Mouse (Mus musculus): ENCODE data around the gene Abhd6. TPM values are rescaled to one million over a fixed set of nuclear protein-coding genes. Genes with fewer than 3 reads are reported as not detected.
"Not testable (repeated sequence)": the region's sequence is repeated elsewhere in the genome, so short reads cannot be mapped to it uniquely, and the experiment has no call there.

Gene Abhd6
- polyA plus RNA-seq, 1 experiment from 2014 or later = 10.6 TPM

DNA sequence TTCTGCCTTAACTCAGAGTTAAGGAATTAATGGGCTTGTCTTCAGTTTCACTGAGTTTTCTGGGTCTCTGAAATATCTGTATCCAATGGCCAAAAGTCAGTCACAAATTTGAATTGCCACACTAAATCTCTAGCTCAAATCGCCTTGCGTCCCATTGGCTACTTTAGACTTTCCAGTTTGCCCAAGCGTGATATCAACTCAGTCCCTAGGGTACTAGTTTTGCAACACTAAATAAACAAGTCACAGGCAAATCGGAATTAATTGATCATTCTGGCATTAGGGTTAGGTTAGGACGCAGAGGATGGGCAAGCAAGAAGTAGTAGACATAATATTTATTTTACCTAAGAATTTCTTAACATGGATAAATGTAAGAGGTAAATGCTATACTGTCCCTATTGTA lies 2.5 kb upstream of the Abhd6 start:
- Histone ChIP-seq H3K4me2 (no peak overlapping the region), H3K36me3 (no peaks in the 10 kb centered on the region), H3K4me1 (peaks cover 13% of the 10 kb centered on the region), H3K9me3 (replicated peaks) (no peaks in the 10 kb centered on the region), H3K4me3 (no peak overlapping the region), H3K9ac (no peak overlapping the region), H3K27ac (no peak overlapping the region), H3K27me3 (replicated peaks) (peaks cover 64% of the 10 kb centered on the region)
- WGBS (ENCODE audit: insufficient replicate concordance) = 62% methylated on average over 5 of the region's 5 CpGs
- no peak for ATAC-seq

DNA sequence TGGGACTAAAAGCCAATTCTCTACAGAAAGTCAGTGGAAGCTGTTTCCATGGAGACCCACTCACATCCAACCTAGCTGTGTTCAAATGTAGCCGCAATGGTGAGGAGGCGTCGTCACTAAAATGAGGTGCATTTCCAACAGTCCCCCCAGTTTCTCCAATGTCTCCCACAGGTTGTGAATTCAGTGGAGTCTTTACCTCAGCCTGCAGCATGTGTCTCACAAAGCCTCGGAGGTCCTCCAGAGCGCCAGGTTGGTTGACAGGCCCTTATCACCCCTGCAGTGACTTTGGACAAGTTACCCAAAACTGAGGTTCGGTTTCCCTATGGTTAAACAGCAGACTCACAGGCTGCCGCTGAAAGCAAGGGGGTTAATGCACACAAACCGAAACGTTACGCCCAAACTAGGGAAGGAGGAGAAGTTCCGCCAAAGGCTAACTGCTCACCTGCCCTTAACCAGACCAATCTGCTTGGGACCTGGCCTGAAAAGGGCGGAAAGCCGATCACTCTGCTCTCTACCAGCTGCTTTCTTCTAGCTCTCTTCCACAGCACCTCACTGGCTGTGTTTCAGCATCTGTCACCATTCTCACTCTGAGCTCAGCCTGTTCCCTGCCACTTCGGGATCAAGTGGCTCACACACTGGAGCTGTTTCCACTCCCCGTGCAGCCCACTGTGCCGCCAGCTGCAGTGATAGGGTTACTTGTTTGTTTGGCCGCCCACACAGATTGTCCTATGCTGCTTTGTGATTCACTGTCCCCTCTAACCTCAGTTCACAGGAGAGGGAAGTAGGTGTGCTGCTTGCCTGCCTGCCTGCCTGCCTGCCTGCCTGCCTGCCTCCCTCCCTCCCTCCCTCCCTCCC lies 1.6 kb upstream of the Abhd6 start:
- 22% methylated on average over 17 of the region's 17 CpGs for WGBS (ENCODE audit: insufficient replicate concordance)
- Histone ChIP-seq H3K4me3 (no peak overlapping the region), H3K4me2 (peak overlapping the region; percentile 18; the same call in 1 of the 2 replicates), H3K9ac (no peak overlapping the region), H3K36me3 (no peaks in the 10 kb centered on the region), H3K27me3 (replicated peaks) (peaks cover 64% of the 10 kb centered on the region), H3K4me1 (peaks cover 13% of the 10 kb centered on the region), H3K9me3 (replicated peaks) (no peaks in the 10 kb centered on the region), H3K27ac (no peak overlapping the region)
- ATAC-seq = no peak

DNA sequence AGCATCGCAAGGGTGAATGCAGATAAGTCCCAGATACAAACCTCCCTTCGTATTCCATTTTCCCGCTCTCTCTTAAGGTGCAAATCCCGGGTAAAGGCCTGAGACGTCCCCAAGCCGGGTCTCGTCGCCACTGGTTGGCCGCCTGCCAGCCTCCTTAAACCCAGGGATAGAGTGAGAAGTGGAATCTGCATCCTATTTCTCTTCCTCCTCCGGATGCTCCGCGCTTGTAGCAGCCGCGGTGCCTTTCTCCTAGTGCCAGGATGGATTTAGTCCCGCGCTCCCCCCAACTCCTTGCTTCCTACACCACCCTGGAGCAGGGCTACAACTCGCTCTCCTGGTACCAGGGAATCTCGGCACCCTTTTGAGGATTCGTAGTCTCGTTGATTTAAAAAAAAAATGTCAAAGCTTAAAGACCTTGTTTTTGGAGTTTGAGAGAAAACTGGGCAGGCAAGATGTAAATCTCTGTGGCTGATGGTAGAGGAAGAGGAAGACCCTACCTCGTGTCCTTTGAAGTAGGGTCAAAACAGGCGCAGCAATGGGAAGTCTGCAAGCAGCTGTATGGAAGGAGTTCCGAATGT lies 480 bp downstream of the Abhd6 start:
- no peaks in the 10 kb centered on the region for H3K9me3 ChIP-seq (replicated peaks)
- 2% methylated on average over 23 of the region's 23 CpGs for WGBS (ENCODE audit: insufficient replicate concordance)
- H3K4me3 ChIP-seq = peak overlapping the region; percentile 54
- no peak overlapping the region for H3K27ac ChIP-seq
- peak overlapping the region; percentile 50 for H3K9ac ChIP-seq
- H3K4me1 ChIP-seq = peaks cover 13% of the 10 kb centered on the region
- H3K36me3 ChIP-seq = no peaks in the 10 kb centered on the region
- H3K4me2 ChIP-seq = peak overlapping the region; percentile 69
- ATAC-seq = no peak
- H3K27me3 ChIP-seq (replicated peaks) = peaks cover 64% of the 10 kb centered on the region

DNA sequence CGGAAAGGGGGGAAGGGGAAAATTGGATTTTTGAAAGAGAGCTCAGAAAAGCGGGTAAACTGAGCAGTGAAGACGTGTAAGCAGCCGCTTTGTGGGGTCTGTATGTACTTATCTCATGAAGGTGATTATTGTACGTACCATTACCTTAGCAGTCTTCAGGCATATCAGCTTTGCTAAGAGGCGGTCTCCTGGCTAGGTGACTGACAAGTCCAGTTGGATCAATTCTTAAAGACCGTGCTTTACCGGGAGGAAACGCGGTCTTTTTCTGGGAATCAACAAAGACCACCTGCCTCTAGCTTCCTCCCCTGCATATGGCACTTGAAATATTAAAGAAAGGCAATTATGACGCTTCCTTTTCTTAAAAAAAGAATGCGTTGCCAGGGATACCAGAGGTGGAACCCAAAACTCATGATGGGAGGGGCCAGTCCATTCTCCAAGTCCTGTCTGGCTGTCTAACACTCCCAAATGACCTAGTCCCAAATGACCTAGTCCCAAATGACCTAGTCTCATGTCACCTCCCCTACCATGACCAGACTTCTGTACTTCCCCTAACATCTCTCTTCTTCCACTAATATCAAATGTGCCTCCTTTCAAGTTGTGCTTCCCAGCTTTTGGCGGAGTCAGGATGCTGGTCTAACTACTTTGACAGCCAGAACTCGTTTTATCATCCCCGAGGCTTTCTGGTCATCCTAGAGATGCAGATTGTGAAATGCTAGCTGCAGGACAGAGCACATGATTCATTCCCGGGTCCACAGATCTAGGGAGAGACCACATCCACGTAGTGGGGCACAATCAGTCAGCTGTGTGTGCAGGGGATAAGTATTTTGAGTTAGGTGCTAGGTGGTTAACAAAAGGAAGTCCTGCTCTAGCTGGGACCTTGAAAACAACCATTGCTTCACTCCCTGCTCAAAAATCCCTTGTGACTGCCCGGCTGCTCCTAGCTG lies 1.3 kb downstream of the Abhd6 start:
- Histone ChIP-seq H3K27ac (no peak overlapping the region), H3K36me3 (no peaks in the 10 kb centered on the region), H3K9ac (peak overlapping the region; percentile 50; the same call in 1 of the 2 replicates), H3K4me2 (peak overlapping the region; percentile 69), H3K4me3 (peak overlapping the region; percentile 54), H3K27me3 (replicated peaks) (peaks cover 57% of the 10 kb centered on the region), H3K9me3 (replicated peaks) (no peaks in the 10 kb centered on the region), H3K4me1 (peaks cover 13% of the 10 kb centered on the region)
- no peak for ATAC-seq
- WGBS (ENCODE audit: insufficient replicate concordance) = 42% methylated on average over 18 of the region's 18 CpGs

DNA sequence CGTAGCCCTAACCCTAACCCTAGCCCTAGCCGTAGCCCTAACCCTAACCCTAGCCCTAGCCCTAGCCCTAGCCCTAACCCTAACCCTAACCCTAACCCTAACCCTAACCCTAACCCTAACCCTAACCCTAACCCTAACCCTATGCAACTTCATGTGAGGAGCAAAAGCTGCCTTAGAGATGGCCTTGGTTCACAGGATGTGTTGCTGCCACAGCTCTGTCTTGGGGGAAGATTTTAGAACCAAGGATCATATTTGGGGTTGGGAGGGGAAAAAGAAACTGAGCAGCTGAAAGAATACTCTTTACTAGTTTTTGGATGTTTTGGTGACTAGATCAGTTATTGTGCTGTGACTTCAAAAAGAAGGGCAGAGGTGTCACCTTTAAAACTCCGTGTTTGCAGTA lies 3.4 kb downstream of the Abhd6 start:
- H3K4me2 ChIP-seq; H3K27ac ChIP-seq; ATAC-seq; H3K36me3 ChIP-seq; H3K4me3 ChIP-seq; H3K9ac ChIP-seq; H3K9me3 ChIP-seq (replicated peaks): not testable (repeated sequence)
- peaks cover 11% of the 10 kb centered on the region for H3K4me1 ChIP-seq
- WGBS (ENCODE audit: insufficient replicate concordance) = 48% methylated on average over 3 of the region's 3 CpGs
- H3K27me3 ChIP-seq (replicated peaks) = peaks cover 36% of the 10 kb centered on the region

DNA sequence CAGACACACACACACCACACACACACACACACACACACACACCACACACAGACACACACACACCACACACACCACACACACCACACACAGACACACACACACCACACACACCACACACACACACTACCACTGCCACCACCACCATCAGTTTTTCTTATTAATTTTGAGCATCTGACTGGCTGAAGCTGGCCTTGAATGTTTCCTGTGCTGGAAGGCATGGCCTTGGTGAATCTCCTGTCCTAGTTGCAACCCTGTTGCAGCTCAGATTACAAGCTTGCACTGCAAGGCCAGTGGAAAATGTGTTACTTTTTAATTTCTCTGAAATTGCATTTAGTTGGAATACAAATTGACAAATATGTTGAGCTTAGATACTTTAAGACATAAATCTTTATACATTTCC lies 4.4 kb downstream of the Abhd6 start:
- Histone ChIP-seq H3K4me3 (no peak overlapping the region), H3K9me3 (replicated peaks) (no peaks in the 10 kb centered on the region), H3K4me1 (peaks cover 5% of the 10 kb centered on the region; the same call in 1 of the 2 replicates), H3K27ac (no peak overlapping the region), H3K4me2 (no peak overlapping the region), H3K36me3 (no peaks in the 10 kb centered on the region), H3K9ac (no peak overlapping the region), H3K27me3 (replicated peaks) (peaks cover 26% of the 10 kb centered on the region)
- no peak for ATAC-seq

DNA sequence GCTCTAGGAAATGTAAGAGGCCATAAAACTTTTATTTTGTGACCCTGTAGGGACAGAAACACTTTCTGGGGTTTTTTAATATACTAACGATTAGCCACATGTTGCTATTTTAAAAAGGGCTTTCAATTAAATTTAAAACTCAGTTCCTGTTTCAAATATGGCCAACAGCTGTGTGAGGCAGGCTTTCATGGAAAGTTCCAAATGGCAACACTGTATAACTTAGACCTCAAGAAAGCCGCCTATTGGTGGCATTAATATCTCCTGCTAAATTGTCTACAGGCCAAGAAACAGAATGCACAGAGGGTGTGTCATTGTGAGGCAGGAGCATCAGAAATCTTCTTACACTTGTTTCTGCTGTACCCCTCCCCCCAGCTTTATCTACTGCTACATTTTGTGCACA lies 4.8 kb downstream of the Abhd6 start:
- Histone ChIP-seq H3K9ac (no peak overlapping the region), H3K27me3 (replicated peaks) (peaks cover 22% of the 10 kb centered on the region), H3K4me2 (no peak overlapping the region), H3K27ac (no peak overlapping the region), H3K36me3 (no peaks in the 10 kb centered on the region), H3K4me3 (no peak overlapping the region), H3K9me3 (replicated peaks) (no peaks in the 10 kb centered on the region), H3K4me1 (peaks cover 2% of the 10 kb centered on the region; the same call in 1 of the 2 replicates)
- WGBS (ENCODE audit: insufficient replicate concordance) = 64% methylated on average over 2 of the region's 2 CpGs
- no peak for ATAC-seq

DNA sequence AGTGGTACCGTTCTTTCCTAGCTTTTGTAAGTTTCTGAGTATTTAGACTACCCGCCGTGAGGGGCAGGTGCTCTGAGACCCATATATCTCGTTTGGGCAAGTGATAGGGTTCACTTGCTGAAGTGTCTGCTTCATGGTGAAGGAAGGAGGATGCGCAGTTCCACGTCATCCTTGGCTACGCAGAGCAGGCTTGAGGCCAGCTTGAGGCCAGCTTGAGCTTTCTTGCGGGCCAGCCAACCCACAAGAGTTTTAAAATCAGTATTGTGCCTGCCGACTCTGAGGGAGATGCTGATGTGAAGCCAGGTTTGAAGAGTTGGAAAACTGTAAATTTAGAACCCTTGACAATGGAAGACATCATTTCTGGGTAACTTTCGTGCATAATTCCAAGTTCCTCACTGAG lies 5.2 kb downstream of the Abhd6 start:
- Histone ChIP-seq H3K4me1 (no peaks in the 10 kb centered on the region; the same call in 1 of the 2 replicates), H3K27ac (no peak overlapping the region), H3K4me2 (no peak overlapping the region), H3K4me3 (no peak overlapping the region), H3K9ac (no peak overlapping the region), H3K36me3 (no peaks in the 10 kb centered on the region), H3K9me3 (replicated peaks) (no peaks in the 10 kb centered on the region), H3K27me3 (replicated peaks) (peaks cover 18% of the 10 kb centered on the region)
- WGBS (ENCODE audit: insufficient replicate concordance) = 69% methylated on average over 10 of the region's 10 CpGs
- ATAC-seq = no peak

DNA sequence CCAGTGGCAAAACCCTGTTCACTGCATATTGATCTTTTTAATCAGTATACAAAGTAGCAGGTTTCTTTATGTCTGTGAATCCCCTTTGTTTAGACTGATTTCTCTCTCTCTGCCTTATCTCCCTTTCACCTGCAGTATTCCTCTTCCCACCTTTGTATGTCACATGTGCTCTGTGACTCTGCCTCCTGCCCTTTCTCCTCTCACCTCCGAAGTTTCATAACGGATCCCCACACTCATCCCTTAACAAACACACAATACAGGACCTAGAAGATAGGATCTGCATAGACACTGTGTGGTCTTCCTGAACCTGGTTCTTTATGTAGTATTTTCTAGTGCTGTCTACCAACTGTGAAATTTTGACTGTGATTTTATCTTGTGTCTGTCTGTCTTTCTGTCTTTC lies 8.6 kb downstream of the Abhd6 start:
- WGBS (ENCODE audit: insufficient replicate concordance) = 63% methylated on average over 2 of the region's 2 CpGs
- no peak overlapping the region for H3K9ac ChIP-seq
- H3K36me3 ChIP-seq = no peaks in the 10 kb centered on the region
- no peak for ATAC-seq
- H3K27me3 ChIP-seq (replicated peaks) = no peaks in the 10 kb centered on the region
- no peak overlapping the region for H3K4me3 ChIP-seq
- peaks cover 9% of the 10 kb centered on the region for H3K4me1 ChIP-seq
- no peak overlapping the region for H3K27ac ChIP-seq
- H3K4me2 ChIP-seq = no peak overlapping the region
- no peaks in the 10 kb centered on the region for H3K9me3 ChIP-seq (replicated peaks)

DNA sequence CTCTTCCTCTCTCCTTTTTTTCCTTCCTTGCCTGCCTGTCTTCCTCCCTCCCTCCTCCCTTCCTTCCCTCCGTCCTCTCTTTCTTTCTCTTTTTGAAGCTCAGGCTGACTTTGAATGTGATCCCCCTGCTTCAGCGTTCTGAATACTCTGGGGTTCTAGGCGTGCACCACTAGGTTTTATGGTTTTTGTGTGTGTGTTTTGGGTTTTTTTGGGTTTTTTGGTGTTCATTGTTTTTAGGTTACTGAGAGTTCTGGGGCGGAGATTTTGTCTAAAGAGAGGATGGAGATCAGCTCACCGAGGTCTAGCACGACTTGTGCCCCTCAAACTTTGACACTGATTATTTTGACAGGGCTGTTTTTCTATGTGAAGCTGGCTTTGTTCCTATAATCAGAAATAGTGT lies 9.2 kb downstream of the Abhd6 start:
- Histone ChIP-seq H3K27me3 (replicated peaks) (no peaks in the 10 kb centered on the region), H3K27ac (no peak overlapping the region), H3K36me3 (no peaks in the 10 kb centered on the region), H3K4me1 (peaks cover 16% of the 10 kb centered on the region), H3K9ac (no peak overlapping the region), H3K9me3 (replicated peaks) (no peaks in the 10 kb centered on the region), H3K4me3 (no peak overlapping the region), H3K4me2 (no peak overlapping the region)
- 62% methylated on average over 6 of the region's 6 CpGs for WGBS (ENCODE audit: insufficient replicate concordance)
- ATAC-seq = no peak

DNA sequence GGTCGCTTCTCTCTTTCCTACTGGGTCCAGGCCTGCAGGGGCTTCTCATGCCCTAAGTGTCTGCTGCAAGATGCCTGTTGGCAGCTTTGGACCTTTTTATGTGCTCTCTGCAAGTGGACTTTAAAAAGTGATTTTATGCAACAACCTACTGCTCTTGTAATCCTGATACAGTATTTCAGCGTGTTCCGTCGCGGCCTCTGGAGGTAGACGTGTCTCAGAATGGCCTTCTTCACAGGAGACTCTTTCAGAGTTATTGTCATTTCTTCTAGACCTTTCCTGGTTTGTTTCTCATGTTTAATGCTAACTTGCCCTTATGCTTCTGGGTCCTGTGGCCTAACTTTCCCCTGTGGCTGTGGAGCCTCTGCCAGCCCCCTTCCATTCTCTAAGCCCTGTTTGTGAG lies 13.1 kb downstream of the Abhd6 start:
- Histone ChIP-seq H3K36me3 (no peaks in the 10 kb centered on the region), H3K9ac (no peak overlapping the region), H3K4me2 (no peak overlapping the region), H3K4me1 (peaks cover 20% of the 10 kb centered on the region), H3K27me3 (replicated peaks) (no peaks in the 10 kb centered on the region), H3K4me3 (no peak overlapping the region), H3K27ac (peak overlapping the region; percentile 50; the same call in 1 of the 2 replicates), H3K9me3 (replicated peaks) (no peaks in the 10 kb centered on the region)
- ATAC-seq = no peak
- 88% methylated on average over 6 of the region's 6 CpGs for WGBS (ENCODE audit: insufficient replicate concordance)

DNA sequence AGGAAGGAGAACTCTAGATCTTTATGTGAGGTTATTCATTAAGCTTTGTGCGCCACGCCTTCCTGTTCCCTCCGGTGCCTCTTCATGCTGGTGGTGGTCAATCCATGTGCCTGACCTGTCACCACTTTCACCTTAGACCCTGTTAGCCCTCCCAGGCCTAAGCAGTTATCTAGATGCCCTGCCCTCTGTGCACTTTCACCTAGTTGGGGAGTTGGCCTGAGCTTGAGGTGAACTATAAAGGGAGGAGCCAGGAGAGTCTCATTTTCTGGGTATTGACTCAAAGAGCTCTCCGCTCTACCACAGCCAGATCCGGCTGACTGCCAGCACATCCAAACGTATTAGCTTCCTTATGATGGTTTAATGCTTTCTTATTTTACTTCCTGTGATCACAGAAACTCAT lies 13.6 kb downstream of the Abhd6 start:
- H3K9me3 ChIP-seq (replicated peaks) = no peaks in the 10 kb centered on the region
- 69% methylated on average over 6 of the region's 6 CpGs for WGBS (ENCODE audit: insufficient replicate concordance)
- H3K27me3 ChIP-seq (replicated peaks) = no peaks in the 10 kb centered on the region
- H3K9ac ChIP-seq = no peak overlapping the region
- no peaks in the 10 kb centered on the region for H3K36me3 ChIP-seq
- H3K27ac ChIP-seq = peak overlapping the region; percentile 54
- peaks cover 20% of the 10 kb centered on the region for H3K4me1 ChIP-seq
- ATAC-seq = peak; percentile 85
- no peak overlapping the region for H3K4me3 ChIP-seq
- peak overlapping the region; percentile 32 for H3K4me2 ChIP-seq

All from liver, embryonic 12.5 days (tissue).